9 mouse cellular contexts compared by ENCODE assay signal in the genomic region with DNA sequence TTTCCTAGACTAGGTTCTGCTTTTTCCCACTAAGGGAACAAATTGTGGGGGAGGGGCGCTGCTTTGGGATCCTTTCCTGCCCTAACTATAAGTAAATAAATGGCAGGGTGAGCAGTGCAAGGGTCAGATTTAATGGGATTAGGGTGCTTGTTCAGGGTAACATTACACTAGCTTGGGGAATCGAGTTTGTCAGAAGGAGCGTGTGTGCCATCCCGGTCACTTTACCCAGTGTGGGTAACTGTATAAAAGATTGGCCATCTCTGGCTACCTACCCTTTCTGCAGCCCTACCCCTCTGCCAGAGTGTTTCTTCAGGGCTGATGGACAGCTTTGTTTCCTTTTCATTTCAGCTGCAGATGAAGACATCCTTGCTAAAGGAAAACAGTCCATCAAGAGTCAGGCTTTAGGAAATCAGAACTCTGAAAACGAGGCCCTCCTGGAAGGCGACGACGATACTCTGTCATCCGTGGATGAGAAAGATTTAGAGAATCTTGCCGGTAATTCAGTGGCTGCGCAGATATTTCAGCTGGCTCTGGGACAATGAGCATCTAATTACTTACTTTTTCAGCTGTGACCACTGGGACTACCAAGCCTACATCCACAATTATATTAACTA. TPM values are rescaled to one million over a fixed set of nuclear protein-coding genes. Genes with fewer than 3 reads are reported as not detected.
DNase-seq lines count a peak whose midpoint lies in the region; ATAC-seq and TF ChIP-seq lines count a peak whose summit lies in the region.
"Had no signal": no experiment of that assay in that cellular context is flagged by ENCODE, and none has a peak within 500 bp of the region (broad histone marks: within the 10 kb centered on the region; RNA-seq: fewer than 3 reads in every experiment).

No protein-coding gene starts in this region.

- no peak for DNase-seq in kidney, postnatal 10 days
- no peak for DNase-seq in urinary bladder, postnatal 14 days (ENCODE audit: low spot score)
- DNase-seq in cerebellum, adult 8-10 months = no peak
- DNase-seq in frontal cortex, postnatal 36 days (ENCODE audit: low spot score in 2 of 2) = no peak

- 22% methylated on average over 11 of the region's 11 CpGs for WGBS in kidney, embryonic 16.5 days
- 49% methylated on average over 11 of the region's 11 CpGs for WGBS in limb, embryonic 15.5 days
- WGBS in neural tube, embryonic 12.5 days = 42% methylated on average over 11 of the region's 11 CpGs

- H3K9me3 ChIP-seq in kidney, embryonic 16.5 days (ENCODE audit: low read length) = no peaks in the 10 kb centered on the region
- no peaks in the 10 kb centered on the region for H3K9me3 ChIP-seq in limb, embryonic 15.5 days
- no peaks in the 10 kb centered on the region for H3K9me3 ChIP-seq in neural tube, embryonic 12.5 days
- H3K9me3 ChIP-seq: forebrain, embryonic 12.5 days had no signal

- H3K4me3 ChIP-seq in kidney, embryonic 16.5 days (ENCODE audit: low read length) = no peak overlapping the region; the same call in 1 of the 2 replicates
- no peak overlapping the region; the same call in 1 of the 2 replicates for H3K4me3 ChIP-seq in embryonic fibroblast, embryonic 13.5 days (ENCODE audit: insufficient read depth, low read length)
- H3K4me3 ChIP-seq in limb, embryonic 15.5 days = no peak overlapping the region
- H3K4me3 ChIP-seq in neural tube, embryonic 12.5 days = no peak overlapping the region
- H3K4me3 ChIP-seq: forebrain, embryonic 12.5 days had no signal

- no peak overlapping the region for H3K9ac ChIP-seq in kidney, embryonic 16.5 days (replicated peaks; ENCODE audit: low read length)
- no peak overlapping the region for H3K9ac ChIP-seq in limb, embryonic 15.5 days
- H3K9ac ChIP-seq in neural tube, embryonic 12.5 days = 0 out of 2 replicates have a peak overlapping the region, but pooled peaks have one; percentile 18
- H3K9ac ChIP-seq: forebrain, embryonic 12.5 days had no signal

- H3K27ac ChIP-seq in kidney, embryonic 16.5 days (ENCODE audit: low read length) = no peak overlapping the region
- peak overlapping the region; percentile 67 for H3K27ac ChIP-seq in embryonic fibroblast, embryonic 13.5 days (ENCODE audit: insufficient read depth, low read length)
- H3K27ac ChIP-seq in limb, embryonic 15.5 days = 0 out of 2 replicates have a peak overlapping the region, but pooled peaks have one; percentile 27
- H3K27ac ChIP-seq in neural tube, embryonic 12.5 days = peak overlapping the region; percentile 17; the same call in 1 of the 2 replicates
- H3K27ac ChIP-seq: forebrain, embryonic 12.5 days had no signal

- peaks cover 17% of the 10 kb centered on the region for H3K27me3 ChIP-seq in kidney, embryonic 16.5 days (ENCODE audit: insufficient read depth, low read length)
- peaks cover 5% of the 10 kb centered on the region for H3K27me3 ChIP-seq in limb, embryonic 15.5 days
- no peaks in the 10 kb centered on the region for H3K27me3 ChIP-seq in neural tube, embryonic 12.5 days (replicated peaks)

- ATAC-seq in kidney, embryonic 16.5 days (ENCODE audit: low FRiP score, low TSS enrichment) = peak; percentile 76
- no peak for ATAC-seq in limb, embryonic 15.5 days (ENCODE audit: insufficient number of reproducible peaks, low FRiP score, low TSS enrichment, low read depth)
- ATAC-seq in neural tube, embryonic 12.5 days (ENCODE audit: low FRiP score, low read depth) = no peak; the same call in 1 of the 2 replicates

- H3K36me3 ChIP-seq in kidney, embryonic 16.5 days (ENCODE audit: insufficient read depth, low read length) = no peaks in the 10 kb centered on the region
- H3K36me3 ChIP-seq in limb, embryonic 15.5 days = no peaks in the 10 kb centered on the region
- H3K36me3 ChIP-seq in neural tube, embryonic 12.5 days = no peaks in the 10 kb centered on the region
- H3K36me3 ChIP-seq: forebrain, embryonic 12.5 days had no signal

- H3K4me2 ChIP-seq in kidney, embryonic 16.5 days (replicated peaks; ENCODE audit: low read depth, low read length) = peak overlapping the region; percentile 30; the same call in 1 of the 2 replicates
- H3K4me2 ChIP-seq in limb, embryonic 15.5 days = 0 out of 2 replicates have a peak overlapping the region, but pooled peaks have one; percentile 20
- peak overlapping the region; percentile 38 for H3K4me2 ChIP-seq in neural tube, embryonic 12.5 days (replicated peaks)

- no peak for TF ChIP-seq POLR2A in embryonic fibroblast, embryonic 13.5 days (IDR thresholded peaks at IDR 0.05; ENCODE audit: low read depth, low read length)

- no peak for TF ChIP-seq CTCF in embryonic fibroblast, embryonic 13.5 days (IDR thresholded peaks at IDR 0.05; ENCODE audit: borderline replicate concordance, insufficient read depth, low read length)

- H3K4me1 ChIP-seq in kidney, embryonic 16.5 days (ENCODE audit: insufficient read depth, low read length) = no peaks in the 10 kb centered on the region
- peaks cover 3% of the 10 kb centered on the region; the same call in 1 of the 2 replicates for H3K4me1 ChIP-seq in embryonic fibroblast, embryonic 13.5 days (ENCODE audit: control insufficient read depth, insufficient read depth, low read length)
- peaks cover 13% of the 10 kb centered on the region for H3K4me1 ChIP-seq in limb, embryonic 15.5 days
- H3K4me1 ChIP-seq in neural tube, embryonic 12.5 days = peaks cover 15% of the 10 kb centered on the region

RNA-seq across cellular contexts. Expression of gene Mab21l2, which starts 8.8 kb away (rescaled TPM):
- polyA plus RNA-seq in kidney, embryonic 16.5 days (2015; fragmentation: Nextera tagmentation; extraction: Ambion mirVana) = 0.65 and 0.69 TPM in 2 replicates
- polyA plus RNA-seq in embryonic fibroblast, embryonic 13.5 days (2011; ENCODE audit: insufficient read length, low read depth, missing spikeins) = 8.4 and 25.5 TPM in 2 replicates
- polyA plus RNA-seq in limb, embryonic 15.5 days (2015; fragmentation: Nextera tagmentation; extraction: Ambion mirVana) = 16.6 and 22.9 TPM in 2 replicates
- 194 and 197 TPM in 2 replicates for polyA plus RNA-seq in neural tube, embryonic 12.5 days (2016; fragmentation: Nextera tagmentation; extraction: Ambion mirVana)
